Mouse (Mus musculus) neural tube, embryonic 12.5 days (tissue): ENCODE measurements around the gene Cnot10. TPM values are rescaled to one million over a fixed set of nuclear protein-coding genes. Genes with fewer than 3 reads are reported as not detected.
"Not testable (repeated sequence)": the region's sequence is repeated elsewhere in the genome, so short reads cannot be mapped to it uniquely, and the experiment has no call there.

Experiments used
- ATAC-seq: fragments of 200-750 bp; cut with Nextera tagmentation; 2 replicates; pipeline ENCODE4 v1.8.0; 2017; ENCODE audit warnings: low read depth, mild to moderate bottlenecking, moderate TSS enrichment, moderate library complexity; ENCODE audit not compliant: low FRiP score
- H3K27ac ChIP-seq: fragments of 300-500 bp; sonication (generic); 2 replicates; pipeline ENCODE4 v1.5.1; 2016
- H3K27me3 ChIP-seq: fragments of 300-500 bp; sonication (generic); replicated peaks from 2 replicates; pipeline ENCODE4 v1.6.1; 2016; ENCODE audit warnings: mild to moderate bottlenecking
- H3K36me3 ChIP-seq: fragments of 300-500 bp; sonication (generic); 2 replicates; pipeline ENCODE4 v1.6.1; 2016; ENCODE audit warnings: mild to moderate bottlenecking
- H3K4me1 ChIP-seq: fragments of 300-500 bp; sonication (generic); 2 replicates; pipeline ENCODE4 v1.6.1; 2016
- H3K4me2 ChIP-seq: fragments of 300-500 bp; sonication (generic); replicated peaks from 2 replicates; pipeline ENCODE4 v1.6.1; 2016; ENCODE audit warnings: mild to moderate bottlenecking
- H3K4me3 ChIP-seq: fragments of 300-500 bp; sonication (generic); 2 replicates; pipeline ENCODE4 v1.5.1; 2016
- H3K9ac ChIP-seq: fragments of 300-500 bp; sonication (generic); 2 replicates; pipeline ENCODE4 v1.6.1; 2016; ENCODE audit warnings: mild to moderate bottlenecking
- H3K9me3 ChIP-seq: fragments of 300-500 bp; sonication (generic); 2 replicates; pipeline ENCODE4 v1.6.1; 2016; ENCODE audit warnings: mild to moderate bottlenecking
- WGBS: fragments of 180-500 bp; shearing (Covaris S2); methylation state at CpG from one replicate; pipeline ENCODE4 v1.1.7; 2016; 5-methylcytosine and 5-hydroxymethylcytosine counted together
- polyA plus RNA-seq: library from polyadenylated mRNA; unstranded; fragments of >200 nt; fragmentation: Nextera tagmentation; extraction: Ambion mirVana; gene quantifications from 2 replicates; pipeline ENCODE4 v1.2.1, GENCODE M21; 2016

Gene Cnot10
- polyA plus RNA-seq, 1 experiment from 2014 or later: 64.3 TPM

GRCm38 (mm10) chr9:114671946-114672345, 32.0 kb upstream of the Cnot10 start:
- Histone ChIP-seq H3K9me3 (no peaks in the 10 kb centered on the region), H3K9ac (no peak overlapping the region), H3K4me1 (0 out of 2 replicates have a peak, but pooled peaks cover 6% of the 10 kb centered on the region), H3K4me2 (no peak overlapping the region), H3K4me3 (no peak overlapping the region), H3K27me3 (no peaks in the 10 kb centered on the region), H3K36me3 (no peaks in the 10 kb centered on the region), H3K27ac (no peak overlapping the region)
- no peak for ATAC-seq
- WGBS: 50% methylated on average over 1 of the region's 1 CpGs

GRCm38 (mm10) chr9:114669011-114669410, 29.0 kb upstream of the Cnot10 start:
- ATAC-seq: no peak
- Histone ChIP-seq H3K36me3 (no peaks in the 10 kb centered on the region), H3K27ac (no peak overlapping the region), H3K4me2 (no peak overlapping the region), H3K9ac (no peak overlapping the region), H3K4me3 (no peak overlapping the region), H3K9me3 (no peaks in the 10 kb centered on the region), H3K27me3 (no peaks in the 10 kb centered on the region), H3K4me1 (0 out of 2 replicates have a peak, but pooled peaks cover 6% of the 10 kb centered on the region)
- 85% methylated on average over 5 of the region's 5 CpGs for WGBS

GRCm38 (mm10) chr9:114668047-114668446, 28.1 kb upstream of the Cnot10 start:
- no peak overlapping the region for H3K4me3 ChIP-seq
- no peak overlapping the region for H3K27ac ChIP-seq
- no peak for ATAC-seq
- no peaks in the 10 kb centered on the region for H3K27me3 ChIP-seq
- no peaks in the 10 kb centered on the region for H3K9me3 ChIP-seq
- H3K36me3 ChIP-seq: no peaks in the 10 kb centered on the region
- WGBS: 87% methylated on average over 4 of the region's 4 CpGs
- no peak overlapping the region for H3K9ac ChIP-seq
- 0 out of 2 replicates have a peak, but pooled peaks cover 6% of the 10 kb centered on the region for H3K4me1 ChIP-seq
- no peak overlapping the region for H3K4me2 ChIP-seq

- Histone ChIP-seq H3K4me1 (no peaks in the 10 kb centered on the region), H3K4me3 (no peak overlapping the region), H3K27me3 (no peaks in the 10 kb centered on the region), H3K36me3 (no peaks in the 10 kb centered on the region), H3K9me3 (no peaks in the 10 kb centered on the region), H3K27ac (no peak overlapping the region), H3K4me2 (no peak overlapping the region), H3K9ac (no peak overlapping the region)
- WGBS: 87% methylated on average over 10 of the region's 10 CpGs
- no peak for ATAC-seq
Observed at GRCm38 (mm10) chr9:114666858-114667257, 26.9 kb upstream of the Cnot10 start.

GRCm38 (mm10) chr9:114663782-114664181, 23.8 kb upstream of the Cnot10 start:
- 86% methylated on average over 11 of the region's 11 CpGs for WGBS
- Histone ChIP-seq H3K4me2 (no peak overlapping the region), H3K36me3 (no peaks in the 10 kb centered on the region), H3K9me3 (no peaks in the 10 kb centered on the region), H3K27ac (no peak overlapping the region), H3K4me3 (no peak overlapping the region), H3K9ac (no peak overlapping the region), H3K4me1 (no peaks in the 10 kb centered on the region), H3K27me3 (no peaks in the 10 kb centered on the region)
- no peak for ATAC-seq

GRCm38 (mm10) chr9:114661991-114662390, 22.0 kb upstream of the Cnot10 start:
- no peaks in the 10 kb centered on the region for H3K36me3 ChIP-seq
- no peak overlapping the region for H3K4me2 ChIP-seq
- no peaks in the 10 kb centered on the region for H3K27me3 ChIP-seq
- no peak overlapping the region for H3K27ac ChIP-seq
- H3K4me1 ChIP-seq: no peaks in the 10 kb centered on the region
- H3K4me3 ChIP-seq: no peak overlapping the region
- no peaks in the 10 kb centered on the region for H3K9me3 ChIP-seq
- no peak for ATAC-seq
- no peak overlapping the region for H3K9ac ChIP-seq
- 75% methylated on average over 7 of the region's 7 CpGs for WGBS

GRCm38 (mm10) chr9:114660983-114661382, 21.0 kb upstream of the Cnot10 start:
- no peak for ATAC-seq
- WGBS: 73% methylated on average over 6 of the region's 6 CpGs

GRCm38 (mm10) chr9:114660506-114660905, 20.5 kb upstream of the Cnot10 start:
- Histone ChIP-seq H3K27ac (no peak overlapping the region), H3K9me3 (no peaks in the 10 kb centered on the region), H3K4me2 (no peak overlapping the region), H3K9ac (no peak overlapping the region), H3K27me3 (no peaks in the 10 kb centered on the region), H3K4me3 (no peak overlapping the region), H3K4me1 (no peaks in the 10 kb centered on the region), H3K36me3 (no peaks in the 10 kb centered on the region)
- ATAC-seq: no peak
- WGBS: 90% methylated on average over 6 of the region's 6 CpGs

More at GRCm38 (mm10) chr9:114660983-114661382, 21.0 kb upstream of the Cnot10 start:
- Histone ChIP-seq H3K9ac (no peak overlapping the region), H3K4me2 (no peak overlapping the region), H3K27me3 (no peaks in the 10 kb centered on the region), H3K36me3 (no peaks in the 10 kb centered on the region), H3K27ac (no peak overlapping the region), H3K4me1 (no peaks in the 10 kb centered on the region), H3K4me3 (no peak overlapping the region), H3K9me3 (no peaks in the 10 kb centered on the region)

GRCm38 (mm10) chr9:114656701-114657100, 16.7 kb upstream of the Cnot10 start:
- Histone ChIP-seq H3K4me2 (no peak overlapping the region), H3K27ac (no peak overlapping the region), H3K36me3 (no peaks in the 10 kb centered on the region), H3K4me3 (no peak overlapping the region), H3K9me3 (no peaks in the 10 kb centered on the region), H3K9ac (no peak overlapping the region), H3K27me3 (no peaks in the 10 kb centered on the region), H3K4me1 (no peaks in the 10 kb centered on the region)
- no peak for ATAC-seq
- 85% methylated on average over 3 of the region's 3 CpGs for WGBS

GRCm38 (mm10) chr9:114655356-114655755, 15.4 kb upstream of the Cnot10 start:
- H3K4me2 ChIP-seq: no peak overlapping the region
- no peak overlapping the region for H3K9ac ChIP-seq
- H3K36me3 ChIP-seq: no peaks in the 10 kb centered on the region
- H3K27ac ChIP-seq: no peak overlapping the region
- no peaks in the 10 kb centered on the region for H3K27me3 ChIP-seq
- 93% methylated on average over 4 of the region's 4 CpGs for WGBS
- no peak overlapping the region for H3K4me3 ChIP-seq
- no peak for ATAC-seq
- H3K9me3 ChIP-seq: no peaks in the 10 kb centered on the region
- H3K4me1 ChIP-seq: no peaks in the 10 kb centered on the region

- no peak for ATAC-seq
- WGBS: 60% methylated on average over 21 of the region's 21 CpGs
- Histone ChIP-seq H3K4me1 (no peaks in the 10 kb centered on the region), H3K27me3 (no peaks in the 10 kb centered on the region), H3K4me2 (no peak overlapping the region), H3K36me3 (no peaks in the 10 kb centered on the region), H3K27ac (no peak overlapping the region), H3K9me3 (no peaks in the 10 kb centered on the region), H3K4me3 (no peak overlapping the region), H3K9ac (no peak overlapping the region)
Observed at GRCm38 (mm10) chr9:114650938-114651634, 11.1 kb upstream of the Cnot10 start.

- no peaks in the 10 kb centered on the region for H3K36me3 ChIP-seq
- ATAC-seq: no peak
- H3K4me1 ChIP-seq: no peaks in the 10 kb centered on the region
- no peaks in the 10 kb centered on the region for H3K9me3 ChIP-seq
- H3K4me2 ChIP-seq: no peak overlapping the region
- 80% methylated on average over 5 of the region's 5 CpGs for WGBS
- no peaks in the 10 kb centered on the region for H3K27me3 ChIP-seq
- H3K4me3 ChIP-seq: no peak overlapping the region
- no peak overlapping the region for H3K9ac ChIP-seq
- H3K27ac ChIP-seq: no peak overlapping the region
Observed at GRCm38 (mm10) chr9:114649371-114649770, 9.4 kb upstream of the Cnot10 start.

- not testable (repeated sequence) for ATAC-seq, H3K27ac ChIP-seq, H3K9me3 ChIP-seq, H3K36me3 ChIP-seq, H3K4me1 ChIP-seq, H3K9ac ChIP-seq, H3K27me3 ChIP-seq, H3K4me3 ChIP-seq, H3K4me2 ChIP-seq
- WGBS: 48% methylated on average over 9 of the region's 9 CpGs
Observed at GRCm38 (mm10) chr9:114648472-114648871, 8.5 kb upstream of the Cnot10 start.
